Mouse (Mus musculus) kidney, adult 2 months (tissue): Measurements from ENCODE around the gene Zbtb9. TPM values are rescaled to one million over a fixed set of nuclear protein-coding genes. Genes with fewer than 3 reads are reported as not detected.

ENCODE experiments used
- DNase-seq: peaks from one replicate; pipeline ENCODE4 v3.0.0; 2021
- H3K27ac ChIP-seq: fragments of 200-500 bp; 2 replicates; pipeline ENCODE4 v1.5.1; 2012; ENCODE audit warnings: low read depth, low read length, control low read depth, inconsistent platforms; ENCODE audit not compliant: insufficient read depth
- H3K27me3 ChIP-seq: fragments of 200-500 bp; replicated peaks from 2 replicates; pipeline ENCODE4 v1.6.1; 2012; ENCODE audit warnings: mild to moderate bottlenecking, moderate library complexity, low read length, inconsistent platforms; ENCODE audit not compliant: control insufficient read depth, insufficient read depth
- H3K36me3 ChIP-seq: fragments of 200-500 bp; 2 replicates; pipeline ENCODE4 v1.6.1; 2012; ENCODE audit warnings: mild to moderate bottlenecking, moderate library complexity, low read length, inconsistent platforms; ENCODE audit not compliant: control insufficient read depth, insufficient read depth
- H3K4me1 ChIP-seq: fragments of 200-500 bp; 2 replicates; pipeline ENCODE4 v1.6.1; 2011; ENCODE audit warnings: low read length; ENCODE audit not compliant: control insufficient read depth, insufficient read depth
- H3K4me3 ChIP-seq: fragments of 200-500 bp; 2 replicates; pipeline ENCODE4 v1.5.1; 2011; ENCODE audit warnings: mild to moderate bottlenecking, low read depth, low read length, control low read depth; ENCODE audit not compliant: insufficient read depth
- CTCF ChIP-seq: fragments of 200-500 bp; conservative IDR thresholded peaks from 2 replicates; pipeline ENCODE4 v1.5.1; 2011; ENCODE audit warnings: low read depth, mild to moderate bottlenecking, control low read depth, low read length, moderate library complexity, mixed read lengths; ENCODE audit not compliant: insufficient read depth, insufficient read length
- POLR2A ChIP-seq: fragments of 200-500 bp; IDR thresholded peaks from one replicate; pipeline ENCODE4 v1.6.1; 2011; ENCODE audit warnings: low read depth, low read length, control low read depth
- WGBS: fragments of 180-500 bp; shearing (Covaris S2); methylation state at CpG from one replicate; pipeline ENCODE4 v1.1.7; 2018; 5-methylcytosine and 5-hydroxymethylcytosine counted together
- polyA plus RNA-seq: library from polyadenylated mRNA; depleted of rRNA; stranded (reverse); fragments of >200 nt; gene quantifications from 2 replicates; pipeline ENCODE4 v1.2.3, GENCODE M21; 2012

The Zbtb9 gene
- polyA plus RNA-seq, 1 experiment, result 6.5 TPM

DNA sequence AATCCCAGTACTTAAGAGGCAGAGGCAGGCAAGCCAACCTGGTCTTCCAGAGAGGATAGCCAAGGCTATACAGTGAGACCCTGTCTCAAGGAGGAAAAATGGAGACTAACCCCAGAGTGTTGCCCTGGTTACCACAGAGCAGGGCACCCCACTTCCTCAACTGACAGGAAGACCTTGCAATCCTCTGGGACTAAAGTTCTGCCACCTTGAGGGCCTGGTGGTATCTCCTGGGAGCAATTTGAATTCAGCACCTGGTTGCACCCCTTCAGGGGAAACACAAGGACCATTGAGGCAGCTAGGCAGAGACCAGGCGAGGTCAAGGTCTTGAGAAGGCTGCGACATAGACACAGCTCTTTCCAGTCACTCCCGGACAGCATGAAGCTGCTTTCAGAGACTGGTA is 53.0 kb downstream of the Zbtb9 start:
- H3K27ac ChIP-seq, result no peak overlapping the region
- TF ChIP-seq CTCF, result no peak
- no peak for TF ChIP-seq POLR2A
- H3K4me3 ChIP-seq, result no peak overlapping the region
- H3K27me3 ChIP-seq, result no peaks in the 10 kb centered on the region
- WGBS, result 96% methylated on average over 3 of the region's 3 CpGs
- no peaks in the 10 kb centered on the region; the same call in 1 of the 2 replicates for H3K4me1 ChIP-seq
- H3K36me3 ChIP-seq, result no peaks in the 10 kb centered on the region; the same call in 1 of the 2 replicates
- DNase-seq, result no peak

DNA sequence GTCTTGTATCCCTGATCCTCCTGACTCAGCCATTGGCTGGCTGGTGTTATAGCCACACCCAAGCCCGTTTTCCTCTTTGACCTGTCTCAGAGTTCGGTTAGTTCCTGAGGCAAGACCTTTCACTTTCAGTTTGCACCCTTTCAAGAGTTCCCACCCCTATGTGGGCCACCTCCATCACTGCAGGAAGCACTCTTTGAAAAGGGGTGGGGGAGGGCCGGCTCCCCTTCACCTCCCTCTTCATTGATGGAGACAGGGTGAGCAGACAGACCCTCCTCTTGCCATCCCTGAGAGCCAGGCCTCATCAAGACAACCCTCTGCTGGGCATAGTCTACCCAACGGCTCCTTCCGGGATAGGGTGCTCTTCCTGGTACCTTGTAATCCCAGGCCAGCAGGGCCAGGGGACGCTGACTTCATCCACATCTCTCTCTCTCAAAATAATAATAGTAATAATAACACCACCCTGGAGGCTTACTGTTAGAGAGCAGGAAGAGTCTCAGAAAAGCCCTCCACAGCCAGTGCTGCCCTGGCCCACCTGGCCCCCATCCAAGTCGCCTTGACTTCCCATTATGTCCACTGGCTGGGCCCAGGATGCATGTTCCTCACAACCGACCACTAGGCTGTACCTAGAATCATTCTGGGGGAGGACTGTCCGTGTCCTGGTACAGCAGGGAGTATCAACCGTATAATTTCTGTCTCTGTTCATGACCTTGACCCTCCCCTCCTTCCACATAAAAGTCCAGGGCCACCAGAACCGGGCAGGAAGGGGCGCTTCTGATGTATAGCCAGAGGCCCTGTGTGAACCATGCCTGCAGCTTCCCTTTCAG is 54.7 kb downstream of the Zbtb9 start:
- no peak for TF ChIP-seq CTCF
- TF ChIP-seq POLR2A, result no peak
- Histone ChIP-seq H3K27ac (peak overlapping the region; percentile 67), H3K36me3 (no peaks in the 10 kb centered on the region), H3K4me3 (peak overlapping the region; percentile 93), H3K27me3 (no peaks in the 10 kb centered on the region), H3K4me1 (no peaks in the 10 kb centered on the region; the same call in 1 of the 2 replicates)
- 9% methylated on average over 12 of the region's 12 CpGs for WGBS
- peak; percentile 70 for DNase-seq

DNA sequence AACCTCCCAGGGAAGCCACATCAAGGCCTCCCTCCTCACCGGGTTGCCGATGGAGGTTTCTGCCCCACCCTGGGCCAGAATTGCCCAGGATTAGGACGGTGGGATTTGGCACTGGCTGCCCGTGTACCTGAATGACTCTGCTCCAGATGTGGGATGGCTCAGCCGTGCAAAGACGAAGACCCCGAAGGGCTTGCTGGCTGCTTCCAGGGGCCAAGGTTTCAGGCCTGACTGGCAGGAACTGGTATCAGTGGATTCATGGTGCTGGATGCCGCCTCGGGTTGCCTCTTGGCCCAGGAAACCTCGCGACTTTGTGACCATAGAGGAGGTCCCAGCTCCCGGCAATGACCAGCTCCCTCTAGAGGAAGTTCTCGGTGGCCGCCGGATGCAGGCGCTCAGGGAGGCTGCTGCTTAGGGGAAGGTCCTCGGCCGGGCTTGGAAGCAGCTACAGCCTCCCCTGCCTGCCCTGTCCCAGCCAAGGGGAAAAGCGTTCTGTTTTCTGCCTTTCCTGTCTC is 55.4 kb downstream of the Zbtb9 start:
- H3K4me3 ChIP-seq, result peak overlapping the region; percentile 93
- no peaks in the 10 kb centered on the region for H3K27me3 ChIP-seq
- no peaks in the 10 kb centered on the region for H3K36me3 ChIP-seq
- H3K27ac ChIP-seq, result peak overlapping the region; percentile 67
- DNase-seq, result peak; percentile 94
- under 1% methylated on average over 19 of the region's 19 CpGs for WGBS
- no peaks in the 10 kb centered on the region; the same call in 1 of the 2 replicates for H3K4me1 ChIP-seq
- TF ChIP-seq CTCF (peak; percentile 79), POLR2A (peak; percentile 55)

DNA sequence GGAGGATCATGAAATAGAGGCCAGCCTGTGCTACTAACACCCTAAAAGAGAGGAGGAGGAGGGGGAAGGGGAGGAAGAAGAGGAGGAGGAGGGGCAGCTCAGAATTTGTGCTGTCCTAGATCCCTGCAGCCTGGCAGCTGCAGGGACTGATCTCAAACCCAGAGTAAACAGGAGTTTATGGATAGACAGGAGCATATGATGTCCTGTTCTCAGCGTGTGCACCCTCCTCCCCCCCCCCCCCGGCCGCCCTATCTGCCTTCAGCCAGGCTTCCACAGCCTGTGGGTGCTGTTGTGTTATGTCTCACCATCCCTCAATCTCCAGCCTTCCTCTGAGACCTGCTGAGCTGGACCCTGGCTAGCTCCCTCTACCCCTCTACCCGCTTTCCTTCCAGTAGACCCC is 55.9 kb downstream of the Zbtb9 start, which contains the start of gene Bak1:
Gene Bak1, minus strand, starts transcription at position 101 of the 400 bp plus-strand sequence.
- DNase-seq, result no peak
- H3K27me3 ChIP-seq, result no peaks in the 10 kb centered on the region
- no peaks in the 10 kb centered on the region; the same call in 1 of the 2 replicates for H3K4me1 ChIP-seq
- TF ChIP-seq CTCF, result no peak
- TF ChIP-seq POLR2A, result no peak
- no peaks in the 10 kb centered on the region for H3K36me3 ChIP-seq
- peak within 1 kb of the TSS; percentile 93 for H3K4me3 ChIP-seq
- 39% methylated on average over 3 of the region's 4 CpGs for WGBS
- peak within 1 kb of the TSS; percentile 67 for H3K27ac ChIP-seq

DNA sequence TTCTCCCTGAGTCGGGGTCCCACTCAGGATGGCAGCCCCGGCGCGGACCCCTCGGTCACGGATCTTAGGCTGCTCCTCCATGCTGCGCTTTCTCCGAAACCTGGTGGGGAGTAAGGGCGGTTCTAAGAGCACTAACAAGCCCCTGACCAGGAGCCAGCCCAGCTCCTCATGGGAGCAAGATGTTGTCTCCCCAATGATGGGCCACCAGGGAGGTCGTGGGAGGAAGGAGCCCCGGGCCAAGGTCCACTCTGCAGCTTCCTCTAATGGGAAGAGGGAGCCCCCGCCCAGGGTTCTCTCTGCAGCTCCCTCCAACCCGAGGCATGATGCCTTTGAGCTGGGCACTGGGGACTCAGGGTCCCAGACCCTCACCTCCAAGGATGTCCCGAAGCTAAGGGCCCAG is 56.5 kb downstream of the Zbtb9 start:
- Histone ChIP-seq H3K4me3 (no peak overlapping the region), H3K36me3 (no peaks in the 10 kb centered on the region), H3K4me1 (no peaks in the 10 kb centered on the region; the same call in 1 of the 2 replicates), H3K27me3 (no peaks in the 10 kb centered on the region), H3K27ac (no peak overlapping the region)
- TF ChIP-seq CTCF, result no peak
- no peak for TF ChIP-seq POLR2A
- 84% methylated on average over 14 of the region's 14 CpGs for WGBS
- DNase-seq, result no peak

DNA sequence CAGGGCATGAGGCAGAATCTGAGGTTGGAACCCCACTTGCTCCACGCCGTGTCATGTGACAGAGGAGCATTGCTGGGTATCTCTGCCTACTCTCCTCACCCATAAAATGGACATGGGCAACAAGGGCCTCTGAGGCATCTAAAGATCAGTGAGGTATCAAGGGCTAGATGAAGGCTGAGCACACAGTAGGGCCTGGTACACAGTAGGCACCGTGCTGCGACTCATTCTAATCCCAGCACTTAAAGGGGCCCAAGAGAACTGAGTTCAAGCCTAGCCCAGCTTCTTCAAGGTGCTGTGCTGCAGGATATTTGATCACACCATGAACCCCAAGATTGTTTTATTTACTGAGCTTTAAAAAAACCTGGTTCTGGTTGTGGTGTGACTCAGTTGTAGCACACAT is 57.9 kb downstream of the Zbtb9 start:
- Histone ChIP-seq H3K4me1 (no peaks in the 10 kb centered on the region; the same call in 1 of the 2 replicates), H3K27ac (no peak overlapping the region), H3K27me3 (no peaks in the 10 kb centered on the region), H3K4me3 (no peak overlapping the region), H3K36me3 (no peaks in the 10 kb centered on the region)
- WGBS, result 91% methylated on average over 4 of the region's 4 CpGs
- DNase-seq, result no peak
- TF ChIP-seq CTCF (no peak), POLR2A (no peak)

DNA sequence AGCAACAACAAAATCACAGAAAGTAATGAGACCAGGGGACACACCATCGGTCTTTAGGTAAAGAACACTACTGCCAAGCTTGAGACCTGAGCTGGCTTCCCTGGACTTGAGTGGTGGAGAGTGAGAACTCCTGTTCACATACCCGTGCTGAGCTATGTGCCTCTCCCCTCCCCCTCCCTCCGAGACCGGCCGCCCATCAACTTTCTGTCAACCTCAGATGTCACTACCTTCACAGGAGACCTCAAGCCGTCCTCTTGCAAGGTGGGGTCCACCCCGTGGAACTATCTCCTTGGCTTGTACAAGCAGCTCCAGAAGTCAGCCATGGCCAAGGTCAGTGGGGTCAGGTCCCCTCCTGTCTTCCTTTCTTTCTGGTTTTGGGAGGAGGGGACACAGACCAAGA is 59.4 kb downstream of the Zbtb9 start:
- Histone ChIP-seq H3K4me3 (no peak overlapping the region), H3K27me3 (no peaks in the 10 kb centered on the region), H3K36me3 (no peaks in the 10 kb centered on the region), H3K4me1 (no peaks in the 10 kb centered on the region; the same call in 1 of the 2 replicates), H3K27ac (no peak overlapping the region)
- TF ChIP-seq CTCF, result no peak
- no peak for TF ChIP-seq POLR2A
- no peak for DNase-seq
- WGBS, result 57% methylated on average over 7 of the region's 7 CpGs
